Mouse (Mus musculus) mammary gland, adult 2 months (tissue): ENCODE results near the gene A730049H05Rik. TPM values are rescaled to one million over a fixed set of nuclear protein-coding genes. Genes with fewer than 3 reads are reported as not detected.

ENCODE experiments used
- polyA plus RNA-seq: library from polyadenylated mRNA; depleted of rRNA; stranded (reverse); fragments of >200 nt; gene quantifications from 2 replicates; pipeline ENCODE4 v1.2.3, GENCODE M21; 2012; ENCODE audit warnings: low replicate concordance; rRNA removed

Gene A730049H05Rik
- 0.17 TPM in 1 of 2 replicates, not detected in the other for polyA plus RNA-seq

GRCm38 (mm10) chr6:92816311-92816751 lies at the start of gene A730049H05Rik:
A730049H05Rik (plus strand) TSS chr6:92816478.

GRCm38 (mm10) chr6:92869089-92869581 lies 52.9 kb downstream of the A730049H05Rik start, which contains the start of gene Gm15737:
Gm15737 (plus strand) TSS chr6:92869357.

Other genes with a start within 250 kb of the A730049H05Rik start
- 2.1 and 3.2 TPM in 2 replicates for gene Prickle2, start 110.3 kb upstream of the A730049H05Rik start, polyA plus RNA-seq
- gene Gm15737, start 52.9 kb downstream of the A730049H05Rik start, polyA plus RNA-seq, result 0.03 TPM in 1 of 2 replicates, not detected in the other
- 4.9 and 6.2 TPM in 2 replicates for gene Adamts9, start 127.0 kb downstream of the A730049H05Rik start, polyA plus RNA-seq